Mouse (Mus musculus) bone marrow, adult 2 months (tissue): Measurements from ENCODE around the gene Tenm4.

Source experiments
- CTCF ChIP-seq: fragments of 200-500 bp; IDR thresholded peaks from 2 replicates; pipeline ENCODE4 v1.5.1; 2011; ENCODE audit warnings: low read length, control low read depth; ENCODE audit not compliant: control insufficient read depth, insufficient read depth
- POLR2A ChIP-seq: fragments of 200-500 bp; IDR thresholded peaks from 2 replicates; pipeline ENCODE4 v1.6.1; 2011; ENCODE audit warnings: low read depth, mild to moderate bottlenecking, control low read depth, low read length, borderline replicate concordance; ENCODE audit not compliant: control insufficient read depth

DNA sequence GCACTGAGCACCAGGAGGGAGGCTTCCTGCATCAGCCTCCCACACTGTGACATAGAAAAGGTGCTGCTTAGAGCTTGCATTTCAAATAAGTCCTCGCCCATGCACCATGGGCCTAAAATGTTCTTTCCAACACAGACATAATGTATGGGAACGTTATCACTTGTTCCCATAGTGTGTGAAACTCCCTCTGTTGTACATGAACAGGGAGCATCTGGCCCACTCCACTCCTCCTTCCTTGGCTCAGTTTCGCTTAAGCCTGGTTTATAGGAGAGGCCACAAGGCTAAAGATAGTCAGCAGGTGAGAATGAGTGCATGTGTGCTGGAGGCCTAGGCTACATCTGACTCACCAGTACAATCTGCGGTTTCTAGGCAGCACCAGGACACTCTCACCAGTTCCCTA is 667.9 kb downstream of the Tenm4 start:
- TF ChIP-seq CTCF (no peak), POLR2A (no peak)
